Mouse (Mus musculus): ENCODE measurements at regions not wholly inside any gene's neighbourhood (a gene's known extent, or its start where the extent isn't known, plus 50 kb on each side); places are given as distances from the start of the nearest gene placed in this dataset.
A peak's percentile ranks its signal among the peaks of the same experiment; 100 is the strongest.

- peaks cover 9% of the 10 kb centered on the region for H3K9me3 ChIP-seq (replicated peaks; ENCODE audit: low read length)
- TF ChIP-seq PAX5 (IDR thresholded peaks at IDR 0.05; ENCODE audit: low read length): no peak
- no peak for TF ChIP-seq CHD2 (IDR thresholded peaks at IDR 0.05; ENCODE audit: low read length)
- TF ChIP-seq MXI1 (IDR thresholded peaks at IDR 0.05; ENCODE audit: low read depth, low read length): no peak
- no peak for TF ChIP-seq SIN3A (IDR thresholded peaks at IDR 0.05; ENCODE audit: low read length)
- TF ChIP-seq EP300 (IDR thresholded peaks at IDR 0.05; ENCODE audit: low read length): peak; percentile 32; the same call in 1 of the 2 replicates
- TF ChIP-seq KAT2A (IDR thresholded peaks at IDR 0.05; ENCODE audit: insufficient replicate concordance, low read length): no peak
- TF ChIP-seq ZNF384 (IDR thresholded peaks at IDR 0.05; ENCODE audit: low read depth, low read length): peak; percentile 92
- no peak for TF ChIP-seq POLR2A (IDR thresholded peaks at IDR 0.05; ENCODE audit: low read depth, low read length)
- TF ChIP-seq E2F4 (IDR thresholded peaks at IDR 0.05; ENCODE audit: insufficient replicate concordance, low read depth, low read length): no peak
- TF ChIP-seq JUN (IDR thresholded peaks at IDR 0.05; ENCODE audit: insufficient read depth, low read depth, low read length): no peak
- no peak for TF ChIP-seq GABPA (IDR thresholded peaks at IDR 0.05; ENCODE audit: insufficient replicate concordance, low read depth, low read length)
- H3K36me3 ChIP-seq (replicated peaks in 1 of 2; ENCODE audit: control insufficient read depth in 1 of 2, insufficient read depth in 1 of 2, low read length in 1 of 2): no peaks in the 10 kb centered on the region
- in situ Hi-C loops (cut with MboI; ENCODE audit: low pct_ligation_motif_present, low pct_unique_long_range_greater_than_20kb, low sequenced_read_pairs): no loop called here
- peak overlapping the region; percentile 10; the same call in 1 of the 2 replicates for H3K4me2 ChIP-seq (ENCODE audit: insufficient read depth, low read depth, poor library complexity, severe bottlenecking)
- no peaks in the 10 kb centered on the region for H3K79me2 ChIP-seq (replicated peaks; ENCODE audit: control insufficient read depth, extremely low read depth, insufficient read depth, poor library complexity, severe bottlenecking)
- H3K4me1 ChIP-seq (ENCODE audit: control insufficient read depth in 1 of 2, insufficient read depth in 2 of 2): peaks cover 29 to 56% of the 10 kb centered on the region in 2 experiments
- no peak overlapping the region for H3K4me3 ChIP-seq (replicated peaks in 1 of 3; ENCODE audit: low read depth in 2 of 3, low read length in 2 of 3, poor library complexity in 1 of 3)
- no peak overlapping the region for H3K9ac ChIP-seq (ENCODE audit: insufficient read depth, low read depth)
- no peak overlapping the region for H3K27ac ChIP-seq (ENCODE audit: insufficient read depth, low read depth)
- no peaks in the 10 kb centered on the region for H3K27me3 ChIP-seq (replicated peaks)
- peak; percentile 28 for DNase-seq (ENCODE audit: extremely low read depth)
- dilution Hi-C loops (cut with MboI; ENCODE audit: extremely low pct_ligation_motif_present, extremely low pct_unique_long_range_greater_than_20kb, low sequenced_read_pairs): no loop called here
Observed at GRCm38 (mm10) chr9:61243289-61243688, 128.9 kb upstream of the Tle3 start.

GRCm38 (mm10) chr9:61249691-61250425, 122.3 kb upstream of the Tle3 start:
- no peaks in the 10 kb centered on the region for H3K79me2 ChIP-seq (replicated peaks; ENCODE audit: control insufficient read depth, extremely low read depth, insufficient read depth, poor library complexity, severe bottlenecking)
- dilution Hi-C loops (cut with MboI; ENCODE audit: extremely low pct_ligation_motif_present, extremely low pct_unique_long_range_greater_than_20kb, low sequenced_read_pairs): no loop called here
- no peaks in the 10 kb centered on the region for H3K27me3 ChIP-seq (replicated peaks)
- no peak overlapping the region for H3K4me2 ChIP-seq (ENCODE audit: insufficient read depth, low read depth, poor library complexity, severe bottlenecking)
- H3K27ac ChIP-seq (ENCODE audit: insufficient read depth, low read depth): no peak overlapping the region
- no peak overlapping the region for H3K9ac ChIP-seq (ENCODE audit: insufficient read depth, low read depth)
- H3K9me3 ChIP-seq (replicated peaks; ENCODE audit: low read length): peaks cover 12% of the 10 kb centered on the region
- TF ChIP-seq UBTF (IDR thresholded peaks at IDR 0.05; ENCODE audit: low read depth, low read length) (no peak), ZC3H11A (IDR thresholded peaks at IDR 0.05; ENCODE audit: low read depth, low read length) (no peak), MEF2A (IDR thresholded peaks at IDR 0.05; ENCODE audit: borderline replicate concordance, low read depth, low read length) (no peak), USF1 (IDR thresholded peaks at IDR 0.05; ENCODE audit: low read depth, low read length) (no peak), KAT2A (IDR thresholded peaks at IDR 0.05; ENCODE audit: insufficient replicate concordance, low read length) (no peak), MAX (IDR thresholded peaks at IDR 0.05; ENCODE audit: low read length) (no peak), GABPA (IDR thresholded peaks at IDR 0.05; ENCODE audit: insufficient replicate concordance, low read depth, low read length) (no peak), IRF4 (IDR thresholded peaks at IDR 0.05; ENCODE audit: low read depth, low read length) (no peak), CHD1 (IDR thresholded peaks at IDR 0.05; ENCODE audit: low read depth, low read length) (no peak), JUN (IDR thresholded peaks at IDR 0.05; ENCODE audit: insufficient read depth, low read depth, low read length) (no peak), RAD21 (IDR thresholded peaks at IDR 0.05; ENCODE audit: low read depth, low read length) (no peak), CHD2 (IDR thresholded peaks at IDR 0.05; ENCODE audit: low read length) (no peak), BHLHE40 (IDR thresholded peaks at IDR 0.05; ENCODE audit: low read depth, low read length) (no peak), SIN3A (IDR thresholded peaks at IDR 0.05; ENCODE audit: low read length) (no peak)
- in situ Hi-C loops (cut with MboI; ENCODE audit: low pct_ligation_motif_present, low pct_unique_long_range_greater_than_20kb, low sequenced_read_pairs): no loop called here
- DNase-seq (ENCODE audit: extremely low read depth): no peak
- H3K36me3 ChIP-seq (replicated peaks in 1 of 2; ENCODE audit: control insufficient read depth in 1 of 2, insufficient read depth in 1 of 2, low read length in 1 of 2): no peaks in the 10 kb centered on the region
- H3K4me1 ChIP-seq (ENCODE audit: control insufficient read depth in 1 of 2, insufficient read depth in 2 of 2): peaks cover 3 to 21% of the 10 kb centered on the region in 2 experiments; a peak in 3 of 4 replicates
- H3K4me3 ChIP-seq (replicated peaks in 1 of 3; ENCODE audit: low read depth in 2 of 3, low read length in 2 of 3, poor library complexity in 1 of 3): no peak overlapping the region
